Mouse (Mus musculus): Measurements from ENCODE around the gene Cysltr2.

DNA sequence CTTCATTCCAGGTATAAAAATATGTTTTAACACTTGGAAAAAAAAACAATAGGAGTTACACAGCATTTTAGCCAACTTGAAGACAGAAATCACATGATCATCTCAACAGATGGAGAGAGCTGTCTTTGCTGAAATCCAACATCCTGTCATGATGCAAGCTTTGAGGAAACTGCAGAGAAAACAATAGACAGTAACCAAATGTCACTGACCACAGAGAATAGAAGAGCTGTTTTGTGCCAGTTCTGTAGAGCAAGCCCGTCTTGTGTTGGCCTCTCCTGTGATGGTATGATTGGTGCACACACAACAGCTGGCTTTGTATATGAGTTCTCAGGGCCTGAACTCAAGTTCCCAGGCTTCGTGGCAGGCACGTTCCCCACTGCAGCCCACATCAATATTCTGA is 68.2 kb downstream of the Cysltr2 start:
- TF ChIP-seq CTCF (IDR thresholded peaks at IDR 0.05; ENCODE audit: low read depth, low read length) (no peak), POLR2A (IDR thresholded peaks at IDR 0.05; ENCODE audit: insufficient read depth, low read length) (no peak), EP300 (IDR thresholded peaks at IDR 0.05; ENCODE audit: insufficient read depth, low read depth, low read length) (no peak)
